Mouse (Mus musculus): Measurements from ENCODE around the gene St6galnac4. TPM values are rescaled to one million over a fixed set of nuclear protein-coding genes. Genes with fewer than 3 reads are reported as not detected.

St6galnac4 gene
- total and polyA plus RNA-seq, 3 experiments = 16.2 to 25.2 (median 17.8) TPM

DNA sequence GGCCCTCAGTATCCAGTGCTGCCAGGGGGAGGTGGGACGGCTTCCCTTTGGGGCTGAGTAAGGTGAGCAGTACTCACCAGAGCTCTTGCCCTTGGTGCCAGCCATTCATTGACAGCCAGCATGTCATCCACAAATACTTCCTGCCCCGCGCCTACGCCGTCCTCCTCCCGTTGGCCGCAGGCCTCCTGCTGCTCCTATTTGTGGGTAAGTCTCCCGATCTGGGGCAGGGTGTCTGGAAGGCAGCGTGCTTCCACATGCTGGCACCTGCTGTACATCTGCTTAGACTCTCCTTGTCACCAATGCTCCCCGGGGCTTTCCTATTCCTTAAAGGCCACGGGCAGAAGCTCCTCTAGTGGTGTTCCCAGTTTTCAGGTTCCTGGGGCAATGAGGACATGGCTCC lies 14.7 kb upstream of the St6galnac4 start:
- no peak overlapping the region for H3K4me3 ChIP-seq
- H3K27ac ChIP-seq = no peak overlapping the region
- no peak overlapping the region for H3K9ac ChIP-seq (ENCODE audit: low read depth, low read length)
- TF ChIP-seq POLR2A (IDR thresholded peaks at IDR 0.05; ENCODE audit: insufficient read depth, low read depth, low read length) = no peak
- TF ChIP-seq EP300 (IDR thresholded peaks at IDR 0.05; ENCODE audit: insufficient read depth, low read depth, low read length) = no peak
- TF ChIP-seq CTCF (IDR thresholded peaks at IDR 0.05) = no peak
- intact Hi-C loops (cut with DNase I) = loop anchor here (5.0 kb wide), 1 partner anchor 185 kb away; the partner anchor contains the start of gene Tor2a
- 84% methylated on average over 11 of the region's 11 CpGs for WGBS
- H3K27me3 ChIP-seq (ENCODE audit: control insufficient read depth, insufficient read depth, low read length) = no peaks in the 10 kb centered on the region
- no peak for DNase-seq
- no peaks in the 10 kb centered on the region for H3K79me2 ChIP-seq (replicated peaks; ENCODE audit: control insufficient read depth, insufficient read depth, low read length)
- H3K4me1 ChIP-seq (ENCODE audit: control insufficient read depth, insufficient read depth, low read length) = no peaks in the 10 kb centered on the region
- no peaks in the 10 kb centered on the region for H3K36me3 ChIP-seq (ENCODE audit: control insufficient read depth, insufficient read depth, low read length)

DNA sequence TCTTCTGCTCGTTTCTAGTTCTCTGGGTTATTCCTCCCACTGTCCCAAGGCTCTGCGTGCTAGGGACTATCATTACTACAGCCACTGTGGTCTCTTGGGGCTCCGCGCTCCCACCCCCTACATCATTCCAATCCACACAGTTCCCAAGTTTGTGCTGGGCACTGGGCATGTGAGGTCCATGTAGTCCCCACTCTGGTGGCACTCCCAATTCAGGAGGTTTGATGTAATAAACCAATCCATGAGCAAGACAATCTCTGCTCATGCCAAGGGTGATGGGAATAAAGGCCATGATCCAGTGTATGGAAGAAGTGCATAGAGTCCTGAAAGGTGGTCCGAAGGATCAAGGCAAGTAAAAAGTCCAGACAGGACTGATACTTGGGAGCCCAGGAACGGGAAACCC lies 12.4 kb upstream of the St6galnac4 start, which contains the start of gene Pip5kl1:
TSS of gene Pip5kl1 (plus strand) at position 301 of the 400 bp plus-strand sequence.
- intact Hi-C loops (cut with DNase I) = loop anchor here (5.0 kb wide), 1 partner anchor 183 kb away; the partner anchor contains the start of gene Tor2a
- TF ChIP-seq EP300 (IDR thresholded peaks at IDR 0.05; ENCODE audit: insufficient read depth, low read depth, low read length) (no peak), POLR2A (IDR thresholded peaks at IDR 0.05; ENCODE audit: insufficient read depth, low read depth, low read length) (no peak), CTCF (IDR thresholded peaks at IDR 0.05) (no peak)
- no peak for DNase-seq
- H3K36me3 ChIP-seq (ENCODE audit: control insufficient read depth, insufficient read depth, low read length) = no peaks in the 10 kb centered on the region
- no peak within 1 kb of the TSS for H3K4me3 ChIP-seq
- no peaks in the 10 kb centered on the region for H3K79me2 ChIP-seq (replicated peaks; ENCODE audit: control insufficient read depth, insufficient read depth, low read length)
- WGBS = 69% methylated on average over 6 of the region's 6 CpGs
- H3K4me1 ChIP-seq (ENCODE audit: control insufficient read depth, insufficient read depth, low read length) = no peaks in the 10 kb centered on the region
- H3K27ac ChIP-seq = no peak within 1 kb of the TSS
- H3K27me3 ChIP-seq (ENCODE audit: control insufficient read depth, insufficient read depth, low read length) = no peaks in the 10 kb centered on the region
- no peak within 1 kb of the TSS for H3K9ac ChIP-seq (ENCODE audit: low read depth, low read length)

DNA sequence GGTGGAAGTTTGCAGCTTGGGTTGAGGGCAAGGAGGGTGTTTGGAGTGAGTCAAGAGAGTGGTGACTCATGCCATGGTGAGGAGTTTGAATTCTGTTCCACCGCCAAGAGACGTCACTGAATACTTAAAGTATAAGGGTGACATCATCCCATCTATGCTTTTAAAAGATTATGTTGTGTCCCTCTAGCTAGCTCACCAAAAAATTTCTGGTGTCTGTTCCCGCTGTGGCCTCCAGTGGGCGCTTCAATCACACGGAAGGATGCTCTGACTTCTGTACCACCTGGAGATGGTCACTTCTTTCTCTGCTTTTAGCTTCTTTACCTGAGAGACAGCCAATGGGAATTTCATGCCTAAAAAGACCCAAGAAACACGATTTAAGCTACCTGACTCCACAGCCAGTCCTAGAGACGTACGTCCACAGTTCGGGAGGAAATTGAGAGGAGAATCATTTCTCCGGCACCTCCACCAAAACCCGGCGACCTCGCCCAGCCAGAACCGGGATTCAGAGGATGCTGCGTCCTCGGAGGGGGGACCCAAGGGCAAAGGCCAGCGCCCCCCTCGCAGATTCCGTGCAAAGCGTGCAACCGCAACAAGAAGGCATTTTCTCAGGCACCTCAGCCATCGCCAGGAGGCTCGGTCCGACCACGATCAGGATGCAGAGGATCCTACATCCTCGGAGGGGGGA lies 11.9 kb upstream of the St6galnac4 start:
- Histone ChIP-seq H3K79me2 (replicated peaks; ENCODE audit: control insufficient read depth, insufficient read depth, low read length) (no peaks in the 10 kb centered on the region), H3K36me3 (ENCODE audit: control insufficient read depth, insufficient read depth, low read length) (no peaks in the 10 kb centered on the region), H3K4me1 (ENCODE audit: control insufficient read depth, insufficient read depth, low read length) (no peaks in the 10 kb centered on the region), H3K27me3 (ENCODE audit: control insufficient read depth, insufficient read depth, low read length) (no peaks in the 10 kb centered on the region), H3K9ac (ENCODE audit: low read depth, low read length) (no peak overlapping the region), H3K27ac (no peak overlapping the region), H3K4me3 (no peak overlapping the region)
- WGBS = 5% methylated on average over 26 of the region's 26 CpGs
- peak in 1 of 2 experiments; percentile 66 for DNase-seq
- intact Hi-C loops (cut with DNase I) = loop anchor here (5.0 kb wide), 2 partner anchors 37 to 182 kb away; partner anchors contain the start of gene Tor2a
- no peak for TF ChIP-seq POLR2A (IDR thresholded peaks at IDR 0.05; ENCODE audit: insufficient read depth, low read depth, low read length)
- TF ChIP-seq EP300 (IDR thresholded peaks at IDR 0.05; ENCODE audit: insufficient read depth, low read depth, low read length) = 0 out of 2 replicates have a peak, but pooled peaks have one; percentile 34
- TF ChIP-seq CTCF (IDR thresholded peaks at IDR 0.05) = peak; percentile 91

DNA sequence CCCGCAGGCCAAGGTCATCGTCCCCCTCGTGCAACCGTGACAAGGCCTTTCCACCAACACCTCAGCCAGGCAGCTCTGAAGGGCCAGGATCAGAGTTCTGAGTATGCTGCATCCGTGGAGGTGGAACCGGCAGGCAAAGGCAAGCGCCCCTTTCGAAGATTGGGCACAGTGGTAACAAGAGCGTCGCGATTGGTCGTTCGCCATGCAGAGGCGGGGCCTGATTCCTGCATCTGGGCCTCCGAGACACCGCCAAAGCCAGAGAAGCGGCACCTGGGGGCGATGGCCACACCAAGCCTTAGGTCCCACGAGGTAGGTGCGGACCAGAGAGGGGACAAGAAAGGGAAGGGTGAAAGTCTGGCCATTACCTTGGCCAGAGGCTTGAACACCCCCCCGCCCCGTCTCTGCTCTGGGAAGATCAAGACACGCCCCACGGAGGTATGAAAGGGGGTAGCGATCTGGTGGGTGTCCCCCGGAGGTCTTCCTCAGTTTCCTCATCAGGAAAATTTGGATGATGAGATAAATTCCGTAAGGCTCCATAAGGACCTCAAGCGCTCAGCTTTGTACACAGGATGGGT lies 11.2 kb upstream of the St6galnac4 start, which contains the start of gene 9430097D07Rik:
TSS of gene 9430097D07Rik (minus strand) at position 99 of the 575 bp plus-strand sequence.
- 21% methylated on average over 28 of the region's 28 CpGs for WGBS
- TF ChIP-seq EP300 (IDR thresholded peaks at IDR 0.05; ENCODE audit: insufficient read depth, low read depth, low read length) (no peak), POLR2A (IDR thresholded peaks at IDR 0.05; ENCODE audit: insufficient read depth, low read depth, low read length) (no peak), CTCF (IDR thresholded peaks at IDR 0.05) (no peak)
- no peak within 1 kb of the TSS for H3K27ac ChIP-seq
- no peaks in the 10 kb centered on the region for H3K4me1 ChIP-seq (ENCODE audit: control insufficient read depth, insufficient read depth, low read length)
- H3K9ac ChIP-seq (ENCODE audit: low read depth, low read length) = no peak within 1 kb of the TSS
- intact Hi-C loops (cut with DNase I) = loop anchor here (5.0 kb wide), 1 partner anchor 37 kb away; no protein-coding TSS in a partner anchor
- no peaks in the 10 kb centered on the region for H3K79me2 ChIP-seq (replicated peaks; ENCODE audit: control insufficient read depth, insufficient read depth, low read length)
- no peak within 1 kb of the TSS for H3K4me3 ChIP-seq
- no peaks in the 10 kb centered on the region for H3K27me3 ChIP-seq (ENCODE audit: control insufficient read depth, insufficient read depth, low read length)
- DNase-seq = no peak
- no peaks in the 10 kb centered on the region for H3K36me3 ChIP-seq (ENCODE audit: control insufficient read depth, insufficient read depth, low read length)

- no peak overlapping the region for H3K9ac ChIP-seq (ENCODE audit: low read depth, low read length)
- 44% methylated on average over 9 of the region's 9 CpGs for WGBS
- intact Hi-C loops (cut with DNase I) = loop anchor here (5.0 kb wide), 1 partner anchor 36 kb away; no protein-coding TSS in a partner anchor
- H3K4me3 ChIP-seq = no peak overlapping the region
- no peaks in the 10 kb centered on the region for H3K4me1 ChIP-seq (ENCODE audit: control insufficient read depth, insufficient read depth, low read length)
- no peaks in the 10 kb centered on the region for H3K79me2 ChIP-seq (replicated peaks; ENCODE audit: control insufficient read depth, insufficient read depth, low read length)
- no peaks in the 10 kb centered on the region for H3K27me3 ChIP-seq (ENCODE audit: control insufficient read depth, insufficient read depth, low read length)
- TF ChIP-seq EP300 (IDR thresholded peaks at IDR 0.05; ENCODE audit: insufficient read depth, low read depth, low read length) = no peak
- TF ChIP-seq CTCF (IDR thresholded peaks at IDR 0.05) = no peak
- no peak for TF ChIP-seq POLR2A (IDR thresholded peaks at IDR 0.05; ENCODE audit: insufficient read depth, low read depth, low read length)
- no peaks in the 10 kb centered on the region for H3K36me3 ChIP-seq (ENCODE audit: control insufficient read depth, insufficient read depth, low read length)
- H3K27ac ChIP-seq = no peak overlapping the region
- no peak for DNase-seq
These were observed 10.4 kb upstream of the St6galnac4 start for GRCm38 (mm10) chr2:32576532-32576931.
